Mouse (Mus musculus) limb, embryonic 13.5 days (tissue): ENCODE measurements around the gene Gm20388. TPM values are rescaled to one million over a fixed set of nuclear protein-coding genes. Genes with fewer than 3 reads are reported as not detected.
A peak's percentile ranks its signal among the peaks of the same experiment; 100 is the strongest.

Source experiments
- ATAC-seq: fragments of 200-750 bp; cut with Nextera tagmentation; 2 replicates; pipeline ENCODE4 v1.8.0; 2017; ENCODE audit warnings: low read depth, moderate number of reproducible peaks, moderate TSS enrichment; ENCODE audit not compliant: low FRiP score
- H3K27ac ChIP-seq: fragments of 300-500 bp; sonication (generic); 2 replicates; pipeline ENCODE4 v1.5.1; 2015; ENCODE audit warnings: inconsistent platforms, mild to moderate bottlenecking, moderate library complexity
- H3K27me3 ChIP-seq: fragments of 300-500 bp; sonication (generic); 2 replicates; pipeline ENCODE4 v1.6.1; 2015; ENCODE audit warnings: mild to moderate bottlenecking, inconsistent platforms
- H3K36me3 ChIP-seq: fragments of 300-500 bp; sonication (generic); 2 replicates; pipeline ENCODE4 v1.6.1; 2015; ENCODE audit warnings: inconsistent platforms, mild to moderate bottlenecking, moderate library complexity
- H3K4me1 ChIP-seq: fragments of 300-500 bp; sonication (generic); 2 replicates; pipeline ENCODE4 v1.6.1; 2015; ENCODE audit warnings: inconsistent platforms
- H3K4me2 ChIP-seq: fragments of 300-500 bp; sonication (generic); replicated peaks from 2 replicates; pipeline ENCODE4 v1.6.1; 2015; ENCODE audit warnings: inconsistent platforms, mild to moderate bottlenecking, moderate library complexity
- H3K4me3 ChIP-seq: fragments of 300-500 bp; sonication (generic); 2 replicates; pipeline ENCODE4 v1.5.1; 2015; ENCODE audit warnings: moderate library complexity, mild to moderate bottlenecking, inconsistent platforms
- H3K9ac ChIP-seq: fragments of 300-500 bp; sonication (generic); 2 replicates; pipeline ENCODE4 v1.6.1; 2015; ENCODE audit warnings: mild to moderate bottlenecking, inconsistent platforms
- H3K9me3 ChIP-seq: fragments of 300-500 bp; sonication (generic); 2 replicates; pipeline ENCODE4 v1.6.1; 2016; ENCODE audit warnings: inconsistent platforms
- WGBS: fragments of 180-500 bp; shearing (Covaris S2); methylation state at CpG from one replicate; pipeline ENCODE4 v1.1.7; 2015; 5-methylcytosine and 5-hydroxymethylcytosine counted together
- polyA plus RNA-seq: library from polyadenylated mRNA; unstranded; fragments of >200 nt; fragmentation: Nextera tagmentation; extraction: Ambion mirVana; gene quantifications from 2 replicates; pipeline ENCODE4 v1.2.1, GENCODE M21; 2015

Gm20388 gene
- polyA plus RNA-seq, 1 experiment from 2014 or later, result 7.1 TPM

DNA sequence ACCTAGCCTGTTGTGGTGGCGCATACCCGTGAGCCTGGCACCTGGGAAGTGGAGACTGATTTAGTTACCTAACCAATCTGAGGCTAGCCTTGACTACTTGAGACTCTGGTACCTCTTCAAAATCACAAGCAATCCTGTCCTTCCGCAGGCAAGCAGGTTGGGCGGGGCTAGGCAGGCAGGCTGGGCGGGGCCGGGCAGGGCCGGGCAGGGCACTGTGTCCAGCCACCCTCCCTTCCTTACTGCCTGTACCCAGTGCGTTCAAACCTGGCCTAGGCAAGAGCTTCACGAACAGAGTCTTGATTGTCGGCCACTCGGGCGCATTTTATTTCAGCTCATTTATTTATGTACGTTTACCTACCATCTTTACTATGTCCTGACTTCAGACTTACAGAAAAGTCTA is 2949.2 kb downstream of the Gm20388 start:
- Histone ChIP-seq H3K27ac (no peak overlapping the region), H3K27me3 (no peaks in the 10 kb centered on the region), H3K36me3 (no peaks in the 10 kb centered on the region), H3K4me1 (no peaks in the 10 kb centered on the region), H3K9me3 (peaks cover 9% of the 10 kb centered on the region), H3K9ac (no peak overlapping the region), H3K4me2 (no peak overlapping the region), H3K4me3 (no peak overlapping the region)
- ATAC-seq, result no peak
- 61% methylated on average over 13 of the region's 13 CpGs for WGBS

DNA sequence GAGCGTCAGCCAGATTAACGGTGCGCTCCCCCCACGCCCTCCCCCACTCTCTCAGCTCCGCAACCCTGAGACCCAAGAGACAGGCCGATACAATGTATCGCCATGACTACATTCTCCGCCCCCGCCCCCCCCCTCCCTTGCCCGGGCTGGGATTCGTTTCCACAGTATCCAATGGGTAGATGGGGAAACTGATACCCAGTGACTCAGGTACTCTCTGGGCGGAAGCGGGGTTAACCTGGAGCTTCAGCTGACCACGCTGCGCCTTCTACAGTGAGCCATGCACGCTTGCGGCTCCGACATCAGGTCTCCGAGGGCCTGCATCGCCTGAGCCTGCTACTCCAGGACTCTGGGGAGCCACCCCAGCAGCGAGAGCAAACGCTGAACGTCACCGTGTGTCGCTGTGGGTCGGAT is 2954.1 kb downstream of the Gm20388 start:
- peak overlapping the region; percentile 63 for H3K4me2 ChIP-seq
- H3K36me3 ChIP-seq, result peaks cover 4% of the 10 kb centered on the region; the same call in 1 of the 2 replicates
- no peaks in the 10 kb centered on the region for H3K4me1 ChIP-seq
- peak overlapping the region; percentile 39; the same call in 1 of the 2 replicates for H3K9ac ChIP-seq
- peaks cover 23% of the 10 kb centered on the region for H3K9me3 ChIP-seq
- H3K4me3 ChIP-seq, result peak overlapping the region; percentile 34
- 60% methylated on average over 26 of the region's 26 CpGs for WGBS
- peak; percentile 35; the same call in 1 of the 2 replicates for ATAC-seq
- no peak overlapping the region for H3K27ac ChIP-seq
- no peaks in the 10 kb centered on the region for H3K27me3 ChIP-seq

DNA sequence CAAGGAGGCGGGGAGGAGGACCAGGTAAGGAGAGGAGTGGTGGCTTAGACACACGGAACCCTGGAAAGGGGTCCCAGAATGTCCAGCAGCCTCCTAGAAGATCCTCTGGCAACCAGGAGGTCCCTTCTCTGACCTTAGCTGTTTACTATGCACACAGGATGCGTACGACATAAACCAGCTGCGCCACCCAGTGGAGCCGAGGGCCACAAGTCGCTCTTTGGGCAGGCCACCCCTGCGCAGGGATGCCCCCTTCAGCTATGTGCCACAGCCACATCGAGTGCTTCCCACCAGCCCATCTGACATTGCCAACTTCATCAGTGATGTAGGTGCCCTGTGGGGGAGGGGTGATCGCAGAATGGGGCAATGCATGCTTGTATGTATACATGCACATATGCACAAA is 2954.8 kb downstream of the Gm20388 start:
- ATAC-seq, result no peak
- H3K4me3 ChIP-seq, result peak overlapping the region; percentile 34
- H3K4me2 ChIP-seq, result peak overlapping the region; percentile 63
- no peak overlapping the region for H3K27ac ChIP-seq
- H3K9ac ChIP-seq, result no peak overlapping the region
- H3K36me3 ChIP-seq, result peaks cover 4% of the 10 kb centered on the region; the same call in 1 of the 2 replicates
- H3K27me3 ChIP-seq, result no peaks in the 10 kb centered on the region
- H3K9me3 ChIP-seq, result peaks cover 23% of the 10 kb centered on the region
- 78% methylated on average over 10 of the region's 10 CpGs for WGBS
- H3K4me1 ChIP-seq, result peaks cover 1% of the 10 kb centered on the region; the same call in 1 of the 2 replicates

DNA sequence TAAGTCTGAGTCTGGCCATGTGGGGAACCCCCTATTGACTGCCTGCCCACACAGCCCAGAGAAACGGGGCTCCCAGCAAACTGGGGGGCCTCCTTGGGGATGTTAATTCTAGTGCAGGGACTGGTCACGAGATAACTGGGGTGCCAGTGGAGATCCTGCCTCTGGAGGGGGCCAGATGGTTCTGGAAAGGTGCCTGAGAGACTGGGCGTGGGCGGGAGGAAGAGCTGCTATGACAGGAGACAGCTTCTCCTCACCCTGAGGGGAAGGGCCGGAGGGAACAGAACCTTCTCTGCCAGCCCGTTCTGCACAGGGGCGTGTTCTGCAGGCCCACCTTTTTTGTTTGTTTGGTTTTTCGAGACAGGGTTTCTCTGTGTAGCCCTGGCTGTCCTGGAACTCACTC is 2955.6 kb downstream of the Gm20388 start:
- no peak overlapping the region for H3K9ac ChIP-seq
- whole genome bisulfite sequencing, result 73% methylated on average over 8 of the region's 8 CpGs
- ATAC-seq, result no peak
- no peak overlapping the region for H3K4me2 ChIP-seq
- H3K27me3 ChIP-seq, result no peaks in the 10 kb centered on the region
- H3K36me3 ChIP-seq, result peaks cover 4% of the 10 kb centered on the region; the same call in 1 of the 2 replicates
- peaks cover 23% of the 10 kb centered on the region for H3K9me3 ChIP-seq
- no peak overlapping the region for H3K27ac ChIP-seq
- H3K4me3 ChIP-seq, result no peak overlapping the region
- peaks cover 3% of the 10 kb centered on the region; the same call in 1 of the 2 replicates for H3K4me1 ChIP-seq

DNA sequence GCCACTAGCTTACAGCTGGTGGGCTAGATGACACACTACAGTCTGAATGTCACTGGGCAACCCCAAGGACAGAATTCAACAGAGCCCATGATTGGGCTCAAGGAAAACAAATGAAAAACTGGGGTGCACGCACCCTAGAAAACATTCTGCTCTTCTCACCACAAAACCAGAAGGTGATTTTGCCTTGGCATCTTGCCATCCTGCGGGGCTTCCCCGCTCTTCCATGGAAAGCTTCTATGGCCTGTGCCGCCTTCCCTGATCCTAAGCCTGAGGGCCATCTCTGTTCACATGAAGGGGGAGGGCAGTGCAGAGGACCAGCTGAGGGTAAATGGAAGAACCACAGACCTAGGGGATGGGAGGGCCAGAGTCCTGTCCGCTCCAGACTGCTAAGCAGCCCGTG is 2957.3 kb downstream of the Gm20388 start:
- 90% methylated on average over 6 of the region's 6 CpGs for WGBS
- H3K36me3 ChIP-seq, result peaks cover 4% of the 10 kb centered on the region; the same call in 1 of the 2 replicates
- ATAC-seq, result no peak
- H3K9ac ChIP-seq, result no peak overlapping the region
- H3K4me3 ChIP-seq, result no peak overlapping the region
- H3K4me1 ChIP-seq, result peaks cover 3% of the 10 kb centered on the region; the same call in 1 of the 2 replicates
- no peak overlapping the region for H3K27ac ChIP-seq
- H3K27me3 ChIP-seq, result no peaks in the 10 kb centered on the region
- no peak overlapping the region for H3K4me2 ChIP-seq
- peaks cover 23% of the 10 kb centered on the region for H3K9me3 ChIP-seq

DNA sequence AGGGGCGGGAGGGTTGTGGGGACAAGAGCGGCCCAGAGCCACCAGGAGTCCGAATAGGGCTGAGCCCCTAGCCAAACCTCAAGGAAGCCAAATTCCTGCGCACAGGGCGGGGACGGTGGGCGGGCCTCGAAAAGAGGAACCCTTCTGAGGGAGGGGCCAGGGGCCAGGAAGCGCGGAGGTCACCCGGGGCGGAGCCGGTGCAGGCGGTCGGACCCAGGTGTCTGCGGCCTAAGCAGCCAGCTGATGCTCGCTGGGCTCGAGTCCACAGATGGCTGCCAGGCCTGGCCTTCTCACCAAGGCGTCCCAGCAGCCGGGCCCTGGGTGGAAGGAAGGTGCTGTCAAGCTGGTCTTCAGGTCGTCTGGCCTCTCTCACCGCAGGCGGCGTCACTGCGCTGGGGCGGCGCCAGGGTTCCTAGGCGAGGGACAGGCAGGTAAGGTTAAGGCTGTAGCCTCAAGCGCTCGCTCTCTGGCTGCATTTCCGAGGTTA is 2959.8 kb downstream of the Gm20388 start:
- H3K27me3 ChIP-seq, result no peaks in the 10 kb centered on the region
- peak overlapping the region; percentile 27 for H3K4me3 ChIP-seq
- 15% methylated on average over 31 of the region's 31 CpGs for WGBS
- peaks cover 10% of the 10 kb centered on the region for H3K4me1 ChIP-seq
- no peak for ATAC-seq
- H3K9ac ChIP-seq, result peak overlapping the region; percentile 21; the same call in 1 of the 2 replicates
- H3K36me3 ChIP-seq, result no peaks in the 10 kb centered on the region
- peak overlapping the region; percentile 55 for H3K4me2 ChIP-seq
- H3K9me3 ChIP-seq, result peaks cover 8% of the 10 kb centered on the region
- no peak overlapping the region for H3K27ac ChIP-seq

DNA sequence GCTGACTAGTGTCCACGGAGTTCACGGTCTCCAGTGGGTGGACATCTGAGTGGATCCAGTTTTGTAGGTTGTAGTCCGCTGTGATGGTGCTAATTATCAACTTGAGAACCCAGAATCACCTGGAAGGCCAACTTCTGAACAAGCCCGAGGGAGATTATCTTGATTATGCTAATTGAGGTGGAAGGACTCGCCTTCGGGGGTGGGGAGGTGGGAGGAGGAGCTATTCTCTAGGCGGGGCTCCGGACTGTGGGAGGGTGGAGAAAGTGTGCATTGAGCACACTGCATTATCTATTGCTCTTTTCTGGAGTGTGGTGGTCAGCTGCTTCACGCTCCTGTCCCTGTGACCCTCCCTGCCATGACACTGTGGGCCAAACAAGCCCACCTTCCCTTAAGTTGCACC is 2961.0 kb downstream of the Gm20388 start:
- H3K9ac ChIP-seq, result no peak overlapping the region
- no peaks in the 10 kb centered on the region for H3K27me3 ChIP-seq
- 78% methylated on average over 9 of the region's 9 CpGs for WGBS
- H3K4me3 ChIP-seq, result no peak overlapping the region
- H3K9me3 ChIP-seq, result no peaks in the 10 kb centered on the region
- H3K27ac ChIP-seq, result no peak overlapping the region
- H3K36me3 ChIP-seq, result no peaks in the 10 kb centered on the region
- no peak overlapping the region for H3K4me2 ChIP-seq
- peaks cover 11% of the 10 kb centered on the region for H3K4me1 ChIP-seq
- ATAC-seq, result no peak

DNA sequence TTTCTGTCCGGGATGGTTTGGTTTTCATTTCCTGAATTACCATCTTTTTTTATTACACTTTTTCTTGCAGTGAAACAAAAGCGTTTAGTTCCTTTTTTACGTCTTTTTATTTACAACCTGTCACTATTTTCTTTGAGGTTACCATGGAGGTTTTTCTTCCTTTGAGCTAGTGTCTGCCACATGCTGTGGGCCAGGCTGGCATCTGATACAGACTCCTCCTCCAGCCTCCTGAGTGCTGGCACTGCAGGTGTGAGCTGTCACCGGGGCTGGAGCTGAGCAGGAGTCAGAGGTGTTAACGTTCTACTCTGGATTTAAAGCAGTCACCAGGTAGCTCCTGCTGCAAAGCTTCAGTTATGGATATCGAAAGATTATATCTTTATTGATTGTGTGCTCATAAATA is 2962.5 kb downstream of the Gm20388 start:
- no peak overlapping the region for H3K4me2 ChIP-seq
- H3K27me3 ChIP-seq, result no peaks in the 10 kb centered on the region
- no peak overlapping the region for H3K9ac ChIP-seq
- H3K9me3 ChIP-seq, result no peaks in the 10 kb centered on the region
- no peak overlapping the region for H3K27ac ChIP-seq
- no peak for ATAC-seq
- no peaks in the 10 kb centered on the region for H3K36me3 ChIP-seq
- no peak overlapping the region for H3K4me3 ChIP-seq
- WGBS, result 22% methylated on average over 6 of the region's 6 CpGs
- H3K4me1 ChIP-seq, result peaks cover 11% of the 10 kb centered on the region

DNA sequence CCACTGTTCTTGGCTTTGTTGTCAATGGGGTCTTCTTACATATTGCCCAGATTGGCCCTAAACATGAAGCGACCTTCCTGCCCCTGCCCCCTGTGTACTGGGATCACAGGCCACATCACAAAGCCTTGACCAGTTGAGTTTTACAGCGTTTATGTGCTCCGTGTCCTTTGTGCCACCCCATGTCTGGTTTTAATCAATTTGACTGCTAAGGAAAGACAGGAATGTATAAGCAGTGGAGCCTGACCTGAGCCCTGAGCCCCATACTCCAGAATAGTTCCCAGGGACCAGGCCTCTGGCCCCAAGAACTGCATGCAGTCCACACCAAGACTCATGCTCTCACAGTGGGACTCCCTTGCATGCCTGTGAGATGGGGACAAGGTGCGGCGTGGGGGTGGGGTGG is 2964.5 kb downstream of the Gm20388 start:
- H3K4me1 ChIP-seq, result peaks cover 11% of the 10 kb centered on the region
- no peak overlapping the region for H3K27ac ChIP-seq
- no peak overlapping the region for H3K4me2 ChIP-seq
- no peaks in the 10 kb centered on the region for H3K9me3 ChIP-seq
- H3K27me3 ChIP-seq, result no peaks in the 10 kb centered on the region
- H3K9ac ChIP-seq, result no peak overlapping the region
- 31% methylated on average over 5 of the region's 5 CpGs for WGBS
- H3K4me3 ChIP-seq, result no peak overlapping the region
- no peak for ATAC-seq
- H3K36me3 ChIP-seq, result no peaks in the 10 kb centered on the region

DNA sequence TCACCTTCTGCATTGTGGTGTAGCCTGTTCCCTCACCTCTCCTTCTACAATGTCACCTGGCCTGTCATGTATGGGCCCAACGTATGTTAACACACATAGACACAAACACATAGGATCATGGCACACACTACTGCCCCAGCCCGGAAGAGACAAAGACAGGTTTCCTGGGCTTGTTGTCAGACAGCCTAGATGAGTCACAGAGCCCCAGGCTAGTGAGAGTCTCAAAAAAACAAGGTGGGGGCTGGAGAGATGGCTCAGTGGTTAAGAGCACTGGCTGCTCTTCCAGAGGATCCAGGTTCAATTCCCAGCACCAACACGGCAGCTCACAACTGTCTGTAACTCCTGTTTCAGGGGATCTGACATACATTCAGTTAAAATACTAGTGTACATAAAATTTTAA is 2967.6 kb downstream of the Gm20388 start:
- Histone ChIP-seq H3K27me3 (no peaks in the 10 kb centered on the region), H3K36me3 (peaks cover 20% of the 10 kb centered on the region), H3K9ac (no peak overlapping the region), H3K27ac (no peak overlapping the region), H3K4me3 (no peak overlapping the region), H3K4me2 (no peak overlapping the region), H3K9me3 (no peaks in the 10 kb centered on the region), H3K4me1 (peaks cover 8% of the 10 kb centered on the region; the same call in 1 of the 2 replicates)
- no peak for ATAC-seq
- 88% methylated on average over 3 of the region's 3 CpGs for WGBS

DNA sequence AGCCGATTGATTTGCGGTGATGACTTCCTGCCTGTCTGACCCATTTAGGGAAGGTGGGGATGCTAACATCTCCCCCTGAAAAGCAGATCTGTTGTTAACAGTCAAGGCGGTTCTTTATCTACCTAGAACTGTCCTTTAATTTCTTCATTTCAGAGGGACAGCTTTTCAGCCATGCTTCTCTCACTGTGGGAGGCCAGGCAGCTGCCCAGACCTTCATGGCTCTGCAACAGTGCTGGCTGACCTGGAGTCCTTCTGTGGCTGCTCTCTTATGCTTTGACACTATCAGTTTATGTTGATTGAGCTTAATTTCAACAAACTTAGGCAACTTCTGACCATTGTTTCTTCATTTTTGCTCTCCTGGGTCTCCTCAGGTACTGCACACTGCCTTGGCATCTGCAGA is 2969.7 kb downstream of the Gm20388 start:
- H3K27me3 ChIP-seq, result no peaks in the 10 kb centered on the region
- H3K9ac ChIP-seq, result no peak overlapping the region
- 40% methylated on average over 3 of the region's 3 CpGs for WGBS
- peaks cover 40% of the 10 kb centered on the region for H3K36me3 ChIP-seq
- H3K4me3 ChIP-seq, result no peak overlapping the region
- peaks cover 2% of the 10 kb centered on the region; the same call in 1 of the 2 replicates for H3K4me1 ChIP-seq
- no peak overlapping the region for H3K27ac ChIP-seq
- no peak for ATAC-seq
- no peak overlapping the region for H3K4me2 ChIP-seq
- H3K9me3 ChIP-seq, result no peaks in the 10 kb centered on the region

DNA sequence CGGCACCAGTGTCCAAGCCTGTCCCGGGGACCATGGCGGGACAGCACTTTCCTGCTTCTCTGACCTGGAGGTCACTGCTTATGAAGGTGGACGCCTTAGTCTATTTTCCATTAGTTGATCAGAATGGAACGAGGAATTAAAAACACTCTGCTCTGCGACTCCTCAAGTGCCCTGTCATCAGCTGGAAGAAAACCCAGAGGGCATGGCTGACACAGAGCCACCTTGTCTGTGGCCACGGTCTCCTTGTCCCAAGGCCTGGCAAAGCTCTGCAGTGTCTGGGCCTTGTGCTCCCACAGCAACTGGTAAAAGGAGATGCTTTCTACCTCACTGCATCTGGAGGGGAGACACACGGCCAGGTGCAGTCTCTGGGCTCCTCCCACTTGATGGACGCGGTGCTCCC is 2973.0 kb downstream of the Gm20388 start:
- WGBS, result 91% methylated on average over 10 of the region's 10 CpGs
- Histone ChIP-seq H3K4me2 (no peak overlapping the region), H3K27me3 (no peaks in the 10 kb centered on the region), H3K4me3 (no peak overlapping the region), H3K4me1 (no peaks in the 10 kb centered on the region), H3K36me3 (peaks cover 74% of the 10 kb centered on the region), H3K27ac (no peak overlapping the region), H3K9me3 (no peaks in the 10 kb centered on the region), H3K9ac (no peak overlapping the region)
- no peak for ATAC-seq

DNA sequence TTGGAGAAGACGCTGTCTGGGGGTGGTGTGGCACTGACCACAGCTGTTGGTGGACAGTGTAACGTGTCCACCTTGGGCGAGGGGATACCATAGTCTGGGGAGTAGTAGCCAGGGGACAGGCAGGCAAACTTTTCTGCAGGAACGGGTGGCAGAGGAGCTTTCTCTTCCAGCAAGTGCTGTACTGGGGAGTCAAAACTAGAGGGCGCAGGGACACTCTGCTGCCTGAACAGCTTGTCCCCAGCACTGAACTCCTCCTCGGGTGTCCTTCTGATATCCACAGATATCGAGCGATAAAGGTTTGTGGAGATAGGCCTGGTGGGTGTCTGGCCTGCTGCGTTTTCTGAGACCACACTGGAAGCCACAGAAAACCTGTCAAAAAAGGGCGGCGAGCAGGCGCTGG is 2980.8 kb downstream of the Gm20388 start:
- H3K9me3 ChIP-seq, result no peaks in the 10 kb centered on the region
- H3K36me3 ChIP-seq, result peaks cover 99% of the 10 kb centered on the region
- H3K27ac ChIP-seq, result no peak overlapping the region
- H3K27me3 ChIP-seq, result no peaks in the 10 kb centered on the region
- 89% methylated on average over 12 of the region's 12 CpGs for WGBS
- H3K4me3 ChIP-seq, result no peak overlapping the region
- H3K9ac ChIP-seq, result no peak overlapping the region
- no peaks in the 10 kb centered on the region for H3K4me1 ChIP-seq
- H3K4me2 ChIP-seq, result no peak overlapping the region
- no peak for ATAC-seq
